8 mouse cellular contexts compared by ENCODE assay signal in the genomic region with DNA sequence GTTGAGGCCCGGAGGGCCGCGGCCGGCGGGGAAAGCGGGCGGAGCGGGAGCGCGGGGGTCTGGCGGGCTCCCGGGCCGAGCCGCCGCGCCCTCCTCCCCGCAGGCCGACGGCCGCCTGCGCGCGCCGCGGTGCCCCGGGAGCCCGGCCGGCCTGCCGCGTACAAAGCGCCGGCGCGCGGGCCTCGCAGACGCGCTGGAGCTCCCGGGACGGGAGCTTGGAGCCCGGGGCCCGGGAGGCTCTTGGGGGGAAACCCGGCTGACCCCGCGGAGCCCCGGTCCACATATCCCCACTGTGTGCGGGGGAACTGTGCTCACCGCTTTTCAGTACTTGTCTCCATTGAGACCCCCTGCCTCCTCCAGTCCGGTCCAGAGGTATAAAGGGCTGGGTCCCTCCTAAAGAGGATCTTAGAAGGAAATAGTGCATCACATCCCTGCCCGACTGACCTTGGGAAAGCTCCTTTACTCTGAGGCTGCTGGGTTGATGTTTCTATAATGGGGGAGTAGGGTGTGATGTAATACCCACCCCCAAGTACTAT. TPM values are rescaled to one million over a fixed set of nuclear protein-coding genes. Genes with fewer than 3 reads are reported as not detected.
DNase-seq lines count a peak whose midpoint lies in the region; ATAC-seq and TF ChIP-seq lines count a peak whose summit lies in the region.

No protein-coding gene starts in this region.

- H3K27me3 ChIP-seq in liver, adult 2 months (ENCODE audit: control insufficient read depth, insufficient read depth, low read length), result 0 out of 2 replicates have a peak, but pooled peaks cover 2% of the 10 kb centered on the region
- no peaks in the 10 kb centered on the region for H3K27me3 ChIP-seq in forebrain, embryonic 11.5 days (ENCODE audit: control insufficient read depth, insufficient read depth, low read length)
- H3K27me3 ChIP-seq in hindbrain, embryonic 10.5 days (ENCODE audit: insufficient read depth, poor library complexity, severe bottlenecking), result no peaks in the 10 kb centered on the region
- peaks cover 45% of the 10 kb centered on the region for H3K27me3 ChIP-seq in liver, embryonic 12.5 days (replicated peaks)
- H3K27me3 ChIP-seq in neural tube, embryonic 14.5 days (ENCODE audit: control insufficient read depth, insufficient read depth, low read length), result no peaks in the 10 kb centered on the region

- WGBS in liver, adult 2 months, result 5% methylated on average over 49 of the region's 50 CpGs
- under 1% methylated on average over 25 of the region's 50 CpGs for WGBS in forebrain, embryonic 11.5 days
- WGBS in hindbrain, embryonic 10.5 days, result 1% methylated on average over 50 of the region's 50 CpGs
- WGBS in liver, embryonic 12.5 days (ENCODE audit: insufficient replicate concordance), result under 1% methylated on average over 38 of the region's 50 CpGs
- 0% methylated on average over 23 of the region's 50 CpGs for WGBS in neural tube, embryonic 14.5 days

- H3K9ac ChIP-seq in liver, adult 2 months (ENCODE audit: low read depth, low read length), result peak overlapping the region; percentile 49
- peak overlapping the region; percentile 99 for H3K9ac ChIP-seq in forebrain, embryonic 11.5 days (ENCODE audit: low read length)
- peak overlapping the region; percentile 72 for H3K9ac ChIP-seq in liver, embryonic 12.5 days
- peak overlapping the region; percentile 98 for H3K9ac ChIP-seq in neural tube, embryonic 14.5 days (replicated peaks; ENCODE audit: low read depth, low read length)

- H3K4me1 ChIP-seq in liver, adult 2 months (ENCODE audit: control insufficient read depth, insufficient read depth, low read length), result no peaks in the 10 kb centered on the region
- peaks cover 7% of the 10 kb centered on the region; the same call in 1 of the 2 replicates for H3K4me1 ChIP-seq in bone marrow macrophage, adult 2 months (ENCODE audit: control insufficient read depth, insufficient read depth, low read length)
- peaks cover 10% of the 10 kb centered on the region for H3K4me1 ChIP-seq in forebrain, embryonic 11.5 days (replicated peaks; ENCODE audit: control insufficient read depth, insufficient read depth, low read length)
- peaks cover 54% of the 10 kb centered on the region for H3K4me1 ChIP-seq in hindbrain, embryonic 10.5 days (replicated peaks)
- peaks cover 21% of the 10 kb centered on the region; the same call in 1 of the 2 replicates for H3K4me1 ChIP-seq in liver, embryonic 12.5 days
- H3K4me1 ChIP-seq in neural tube, embryonic 14.5 days (ENCODE audit: control insufficient read depth, insufficient read depth, low read length), result peaks cover 28% of the 10 kb centered on the region

- H3K9me3 ChIP-seq in forebrain, embryonic 11.5 days (ENCODE audit: control insufficient read depth, low read length), result no peaks in the 10 kb centered on the region
- no peaks in the 10 kb centered on the region for H3K9me3 ChIP-seq in hindbrain, embryonic 10.5 days
- no peaks in the 10 kb centered on the region for H3K9me3 ChIP-seq in liver, embryonic 12.5 days (replicated peaks)
- H3K9me3 ChIP-seq in neural tube, embryonic 14.5 days (ENCODE audit: control insufficient read depth, low read length), result no peaks in the 10 kb centered on the region

- no peaks in the 10 kb centered on the region for H3K36me3 ChIP-seq in liver, adult 2 months (ENCODE audit: control insufficient read depth, insufficient read depth, low read length)
- no peaks in the 10 kb centered on the region for H3K36me3 ChIP-seq in forebrain, embryonic 11.5 days (ENCODE audit: control insufficient read depth, insufficient read depth, low read length)
- no peaks in the 10 kb centered on the region for H3K36me3 ChIP-seq in hindbrain, embryonic 10.5 days
- H3K36me3 ChIP-seq in liver, embryonic 12.5 days, result no peaks in the 10 kb centered on the region
- no peaks in the 10 kb centered on the region for H3K36me3 ChIP-seq in neural tube, embryonic 14.5 days (ENCODE audit: control insufficient read depth, insufficient read depth, low read length)

- no peak for TF ChIP-seq POLR2A in liver, adult 2 months (IDR thresholded peaks at IDR 0.05; ENCODE audit: extremely low read depth, insufficient read depth, low read length)
- no peak for TF ChIP-seq POLR2A in bone marrow macrophage, adult 2 months (IDR thresholded peaks at IDR 0.05; ENCODE audit: borderline replicate concordance, low read depth, low read length)

- no peaks in the 10 kb centered on the region for H3K79me2 ChIP-seq in liver, adult 2 months (ENCODE audit: control insufficient read depth, insufficient read depth, low read length)

- peak overlapping the region; percentile 74 for H3K4me2 ChIP-seq in forebrain, embryonic 11.5 days (ENCODE audit: low read depth, low read length, severe bottlenecking)
- peak overlapping the region; percentile 76 for H3K4me2 ChIP-seq in liver, embryonic 12.5 days
- peak overlapping the region; percentile 53 for H3K4me2 ChIP-seq in neural tube, embryonic 14.5 days (ENCODE audit: low read depth, low read length)

- H3K27ac ChIP-seq in liver, adult 2 months (replicated peaks; ENCODE audit: insufficient read depth, low read depth, low read length), result no peak overlapping the region
- no peak overlapping the region for H3K27ac ChIP-seq in bone marrow macrophage, adult 2 months (ENCODE audit: insufficient read depth, low read depth, low read length)
- H3K27ac ChIP-seq in forebrain, embryonic 11.5 days (ENCODE audit: low read depth, low read length), result peak overlapping the region; percentile 79
- H3K27ac ChIP-seq in hindbrain, embryonic 10.5 days, result peak overlapping the region; percentile 100
- peak overlapping the region; percentile 48; the same call in 1 of the 2 replicates for H3K27ac ChIP-seq in liver, embryonic 12.5 days
- peak overlapping the region; percentile 92 for H3K27ac ChIP-seq in neural tube, embryonic 14.5 days (ENCODE audit: low read depth, low read length)

- no peak for DNase-seq in liver, adult 2 months (ENCODE audit: extremely low read depth, low read depth, low spot score)
- DNase-seq in liver, result no peak
- peak; percentile 76 for DNase-seq in forebrain, embryonic 11.5 days (ENCODE audit: low spot score)
- DNase-seq in hindbrain, embryonic 10.5 days (ENCODE audit: low spot score), result peak; percentile 66

- H3K4me3 ChIP-seq in liver, adult 2 months (ENCODE audit: insufficient read depth, low read depth, low read length), result peak overlapping the region; percentile 56
- peak overlapping the region; percentile 66 for H3K4me3 ChIP-seq in bone marrow macrophage, adult 2 months (ENCODE audit: insufficient read depth, low read length)
- peak overlapping the region; percentile 88 for H3K4me3 ChIP-seq in forebrain, embryonic 11.5 days (ENCODE audit: low read depth, low read length)
- peak overlapping the region; percentile 89 for H3K4me3 ChIP-seq in hindbrain, embryonic 10.5 days
- H3K4me3 ChIP-seq in liver, embryonic 12.5 days, result peak overlapping the region; percentile 62
- H3K4me3 ChIP-seq in neural tube, embryonic 14.5 days (ENCODE audit: low read depth, low read length), result peak overlapping the region; percentile 73

- ATAC-seq in forebrain, embryonic 11.5 days (replicated peaks; ENCODE audit: low FRiP score), result peak; percentile 53
- peak; percentile 39; the same call in 1 of the 2 replicates for ATAC-seq in liver, embryonic 12.5 days
- ATAC-seq in neural tube, embryonic 14.5 days (ENCODE audit: low read depth), result peak; percentile 74
- ATAC-seq in megakaryocyte-erythroid progenitor cell, adult 5-6 weeks (replicated peaks; ENCODE audit: low FRiP score, low TSS enrichment, poor library complexity, severe bottlenecking), result no peak

- no peak for TF ChIP-seq CTCF in liver, adult 2 months (IDR thresholded peaks at IDR 0.05; ENCODE audit: low read depth, low read length)
- no peak for TF ChIP-seq CTCF in bone marrow macrophage, adult 2 months (IDR thresholded peaks at IDR 0.05; ENCODE audit: low read depth, low read length)

RNA-seq across cellular contexts. Expression of a gene that starts 0.9 kb away (rescaled TPM):
- 0.37 and 0.47 TPM in 2 replicates for total RNA-seq in liver, adult 2 months (2014; rRNA removed)
- 0.16 and 0.17 TPM in 2 replicates for polyA plus RNA-seq in liver, adult 2 months (2012; rRNA removed)
- 0.67 and 1.4 TPM in 2 replicates for polyA plus RNA-seq in bone marrow macrophage, adult 2 months (2012; ENCODE audit: insufficient read depth, insufficient read length, missing spikeins)
- 64.0 and 65.2 TPM in 2 replicates for polyA plus RNA-seq in forebrain, embryonic 11.5 days (2014; fragmentation: Nextera tagmentation; extraction: Ambion mirVana)
- polyA plus RNA-seq in hindbrain, embryonic 10.5 days (2016; fragmentation: Nextera tagmentation; extraction: Ambion mirVana), result 59.6 and 63.2 TPM in 2 replicates
- polyA plus RNA-seq in liver, embryonic 12.5 days (2016; fragmentation: Nextera tagmentation; extraction: Ambion mirVana), result 4.7 and 5.9 TPM in 2 replicates
- polyA plus RNA-seq in neural tube, embryonic 14.5 days (2014; fragmentation: Nextera tagmentation; extraction: Ambion mirVana), result 23.8 and 27.0 TPM in 2 replicates
- 0.57 TPM in 1 of 2 replicates, not detected in the other for total RNA-seq in megakaryocyte-erythroid progenitor cell, adult 5-6 weeks (2014; fragmentation: Nextera tagmentation)
- 3.3 and 6.8 TPM in 2 replicates for total RNA-seq in megakaryocyte-erythroid progenitor cell, adult 5-6 weeks (2017)

RNA-seq across cellular contexts. Expression of a gene that starts 44.3 kb away (rescaled TPM):
- total RNA-seq in liver, adult 2 months (2014; rRNA removed), result 0.09 and 0.47 TPM in 2 replicates
- not detected in 2 replicates for polyA plus RNA-seq in liver, adult 2 months (2012; rRNA removed)
- 0.47 TPM in 1 of 2 replicates, not detected in the other for polyA plus RNA-seq in bone marrow macrophage, adult 2 months (2012; ENCODE audit: insufficient read depth, insufficient read length, missing spikeins)
- polyA plus RNA-seq in forebrain, embryonic 11.5 days (2014; fragmentation: Nextera tagmentation; extraction: Ambion mirVana), result 124 and 138 TPM in 2 replicates
- polyA plus RNA-seq in hindbrain, embryonic 10.5 days (2016; fragmentation: Nextera tagmentation; extraction: Ambion mirVana), result 118 and 175 TPM in 2 replicates
- polyA plus RNA-seq in liver, embryonic 12.5 days (2016; fragmentation: Nextera tagmentation; extraction: Ambion mirVana), result 10.5 and 10.9 TPM in 2 replicates
- polyA plus RNA-seq in neural tube, embryonic 14.5 days (2014; fragmentation: Nextera tagmentation; extraction: Ambion mirVana), result 312 and 361 TPM in 2 replicates
- not detected in 2 replicates for total RNA-seq in megakaryocyte-erythroid progenitor cell, adult 5-6 weeks (2014; fragmentation: Nextera tagmentation)
- 0.95 TPM in 1 of 2 replicates, not detected in the other for total RNA-seq in megakaryocyte-erythroid progenitor cell, adult 5-6 weeks (2017)

Comparison
In these comparisons a context has a peak if more than half of its experiments do, and no peak if none do; other contexts are left out.
1. H3K27ac ChIP-seq: peak in forebrain, embryonic 11.5 days (single experiment), hindbrain, embryonic 10.5 days (single experiment), liver, embryonic 12.5 days (single experiment) and neural tube, embryonic 14.5 days (single experiment); none in liver, adult 2 months (single experiment) and bone marrow macrophage, adult 2 months (single experiment).
2. DNase-seq: peak in forebrain, embryonic 11.5 days (single experiment) and hindbrain, embryonic 10.5 days (single experiment); none in liver, adult 2 months (single experiment) and liver (single experiment).
3. H3K9ac ChIP-seq: peak in every context shown above with its lines; median percentile 99 in forebrain, embryonic 11.5 days; 98 in neural tube, embryonic 14.5 days; 72 in liver, embryonic 12.5 days; 49 in liver, adult 2 months.
4. Peak in every context shown above with its lines, with median percentiles within 50 percentile points of each other: H3K4me3 ChIP-seq and H3K4me2 ChIP-seq.